Mouse (Mus musculus) lung, adult 2 months (tissue): Measurements from ENCODE around the gene Irf3.

Experiments used
- CTCF ChIP-seq: fragments of 200-500 bp; IDR thresholded peaks from 2 replicates; pipeline ENCODE4 v1.5.1; 2011; ENCODE audit warnings: mild to moderate bottlenecking, low read length, control low read depth; ENCODE audit not compliant: insufficient read depth
- POLR2A ChIP-seq: fragments of 200-500 bp; IDR thresholded peaks from 2 replicates; pipeline ENCODE4 v1.6.1; 2011; ENCODE audit warnings: low read depth, mild to moderate bottlenecking, control low read depth, low read length, borderline replicate concordance; ENCODE audit errors: extremely low read depth

DNA sequence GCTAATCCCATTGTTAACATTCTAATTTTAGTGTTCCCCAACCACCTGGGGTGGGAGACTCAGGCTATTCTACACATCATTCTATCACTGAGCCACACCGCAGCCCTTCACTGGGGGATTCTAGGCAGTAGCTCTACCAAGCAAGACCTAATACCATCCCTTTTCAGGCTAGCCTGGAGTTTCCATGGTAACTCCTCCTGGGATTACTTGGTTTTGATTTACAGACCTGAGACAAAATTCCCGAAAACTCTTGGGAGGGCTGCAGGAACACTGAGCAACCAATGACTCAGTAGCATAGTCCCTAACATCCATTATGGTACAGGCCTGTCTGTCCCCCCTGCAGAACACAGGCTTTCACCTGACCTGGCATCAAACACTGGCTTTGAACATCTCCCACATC, 28.8 kb downstream of the Irf3 start:
- TF ChIP-seq POLR2A (no peak), CTCF (no peak)
